Mouse (Mus musculus) R1 (cell line): ENCODE data around the gene Ahdc1.
A peak's percentile ranks its signal among the peaks of the same experiment; 100 is the strongest.

Experiments
- DNase-seq: peaks from one replicate; pipeline ENCODE4 v3.0.0-alpha.2; 2018; ENCODE audit warnings: low read depth, low spot score

Ahdc1 gene

DNA sequence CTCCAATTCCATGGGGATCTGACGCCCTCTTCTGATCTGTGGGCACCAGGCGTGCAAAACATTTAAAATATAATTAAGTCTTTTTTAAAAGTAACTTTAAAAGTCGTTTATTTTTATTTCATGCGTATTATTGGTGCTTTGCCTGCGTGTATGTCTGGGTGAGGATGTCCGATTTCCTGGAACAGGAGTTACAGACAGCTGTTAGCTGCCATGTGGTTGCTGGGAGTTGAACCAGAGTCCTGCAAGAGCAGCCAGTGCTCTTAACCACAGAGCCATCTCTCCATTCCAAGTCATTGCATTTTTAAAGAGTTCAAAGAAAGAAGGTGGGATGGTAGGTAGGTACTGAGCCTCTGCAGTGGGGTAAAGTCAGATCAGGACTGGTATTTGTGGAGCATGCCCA is 43.5 kb downstream of the Ahdc1 start:
- DNase-seq = no peak

- peak; percentile 99 for DNase-seq
Observed at GRCm38 (mm10) chr4:133055163-133055951, 44.3 kb downstream of the Ahdc1 start.

DNA sequence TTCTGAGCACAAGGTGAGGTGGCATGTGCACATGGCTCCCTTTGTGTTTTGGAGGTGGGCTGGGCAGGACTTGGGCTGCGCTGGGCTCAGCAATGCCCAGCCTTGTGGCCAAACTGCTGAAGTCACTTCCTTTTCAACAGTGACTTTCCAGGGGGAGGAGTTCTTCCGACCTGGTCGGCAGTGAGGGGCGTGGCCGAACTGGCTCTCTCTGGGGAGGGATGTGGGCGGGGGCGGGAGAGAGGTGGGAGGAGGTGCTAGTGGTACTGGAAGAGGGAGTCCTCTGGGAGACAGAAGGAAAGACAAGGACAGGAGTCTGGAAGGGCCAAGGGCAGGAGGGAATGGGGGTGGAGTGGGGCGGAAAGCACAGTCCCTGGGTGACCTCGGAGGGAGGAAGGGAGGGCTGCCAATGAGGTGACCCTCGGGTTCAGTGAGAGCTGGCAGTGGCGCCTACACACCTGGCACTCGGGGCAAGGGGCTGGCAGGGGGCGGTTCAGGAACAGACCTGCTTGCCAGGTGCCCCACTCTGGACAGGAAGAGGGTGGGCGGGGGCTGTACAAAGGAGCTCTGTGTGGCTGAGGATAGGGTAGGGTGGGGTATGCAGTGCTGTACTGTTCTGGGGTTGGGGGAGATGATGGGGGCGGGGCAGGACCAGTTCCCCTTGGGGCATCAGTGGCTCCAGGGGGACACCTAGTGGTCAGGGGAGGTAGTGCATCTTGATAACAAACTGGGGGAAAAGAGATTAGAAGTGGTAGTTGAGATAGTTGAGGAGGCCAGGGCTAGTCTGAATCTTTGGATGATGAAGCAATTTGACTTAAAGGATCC is 45.2 kb downstream of the Ahdc1 start:
- peak; percentile 97 for DNase-seq

DNA sequence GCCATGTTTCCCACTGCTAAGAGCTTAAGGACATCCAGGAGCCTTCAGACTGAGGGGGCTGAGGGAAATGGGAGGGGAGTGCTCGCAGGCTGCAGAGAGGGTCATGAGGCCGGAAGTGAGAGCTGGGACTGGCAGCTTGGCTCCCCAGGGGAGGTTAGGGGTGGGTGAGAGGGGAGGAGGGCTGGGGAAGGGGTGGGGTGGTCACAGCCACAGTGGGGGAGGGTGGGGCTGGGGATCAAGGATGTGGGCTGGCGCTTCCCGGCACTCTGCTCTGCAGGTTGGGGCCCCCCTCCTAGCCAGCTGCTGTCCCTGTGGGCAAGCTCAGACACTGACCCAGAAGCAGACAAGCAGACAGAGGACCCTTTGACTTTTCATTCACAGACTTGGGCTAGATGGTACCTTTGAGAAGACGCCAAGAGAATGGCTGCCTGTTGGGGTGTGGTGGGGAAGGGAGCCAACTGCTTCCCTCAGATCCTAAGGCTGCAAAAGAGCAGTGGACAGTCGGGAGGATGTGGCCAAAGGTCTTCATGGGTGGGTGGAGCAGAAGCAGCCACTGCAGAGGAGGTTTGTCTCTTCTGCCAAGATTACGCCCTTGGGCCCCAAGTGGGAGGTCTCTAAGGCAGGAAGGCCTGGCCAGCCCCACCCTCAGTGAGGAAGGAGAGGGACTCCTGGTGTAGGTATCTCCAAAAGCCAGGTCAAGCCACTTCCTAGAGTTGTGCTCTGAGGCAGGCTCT is 46.5 kb downstream of the Ahdc1 start:
- DNase-seq = peak; percentile 82

DNA sequence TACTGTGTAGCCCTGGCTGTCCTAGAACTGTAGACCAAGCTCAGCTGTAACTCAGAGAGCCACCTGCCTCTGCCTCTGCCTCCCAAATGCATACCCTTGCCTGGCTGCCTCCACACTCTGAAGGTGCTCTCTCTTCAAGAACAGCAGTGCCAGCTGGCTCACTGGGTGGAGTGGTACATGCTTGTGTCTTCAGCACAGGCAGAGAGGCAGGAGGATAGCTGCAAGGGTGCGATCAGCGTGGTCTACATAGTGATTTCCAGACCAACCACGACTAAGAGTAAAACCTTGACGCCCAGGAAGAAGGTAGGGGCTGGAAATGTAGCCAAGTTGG is 47.0 kb downstream of the Ahdc1 start:
- no peak for DNase-seq

DNA sequence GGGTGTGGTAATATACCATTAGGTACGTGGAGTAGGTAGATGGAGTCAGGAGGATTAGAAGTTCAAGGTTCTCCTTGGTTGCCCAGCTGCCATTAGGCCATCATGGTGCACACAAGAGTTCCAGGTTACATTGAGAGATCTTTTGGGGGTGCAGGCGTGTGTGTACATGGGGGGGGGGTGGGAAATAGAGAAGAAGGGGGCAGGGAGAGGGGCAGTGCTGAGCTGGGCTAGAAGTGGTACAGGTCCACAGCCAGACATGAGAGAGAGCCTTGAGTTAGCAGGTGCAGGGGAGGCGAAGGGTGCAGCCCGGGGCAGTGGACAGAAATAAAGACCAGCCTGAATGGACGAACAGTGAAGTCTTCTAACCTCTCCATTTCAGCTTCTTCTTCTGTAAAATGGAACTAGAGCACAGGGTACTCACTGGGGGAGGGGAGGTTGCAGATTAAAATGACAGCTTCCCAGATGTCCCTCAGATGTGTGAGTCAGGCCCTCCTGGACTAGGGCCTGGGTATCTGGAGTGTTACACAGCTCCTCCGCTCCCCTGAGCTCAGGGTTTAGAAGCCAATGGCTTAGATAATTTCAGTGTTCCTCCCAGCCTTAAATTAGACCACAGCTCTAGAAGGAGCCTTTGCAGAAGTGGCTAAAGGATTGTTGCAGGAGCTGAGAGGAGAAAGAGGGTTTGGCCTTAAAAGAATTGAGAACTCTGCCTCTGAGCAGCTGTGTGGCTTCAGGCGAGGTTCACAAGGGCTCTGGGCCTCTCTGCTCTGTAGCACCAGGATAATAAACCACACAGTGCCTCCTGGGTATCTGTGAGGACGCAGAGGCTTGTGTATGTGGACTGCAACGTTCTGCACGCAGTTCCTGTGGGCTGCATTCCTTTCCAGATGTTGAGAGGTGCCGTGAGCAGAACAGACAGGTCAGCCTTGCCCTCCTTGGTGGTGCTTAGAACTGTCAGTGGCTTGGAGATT is 47.7 kb downstream of the Ahdc1 start:
- DNase-seq = no peak

DNA sequence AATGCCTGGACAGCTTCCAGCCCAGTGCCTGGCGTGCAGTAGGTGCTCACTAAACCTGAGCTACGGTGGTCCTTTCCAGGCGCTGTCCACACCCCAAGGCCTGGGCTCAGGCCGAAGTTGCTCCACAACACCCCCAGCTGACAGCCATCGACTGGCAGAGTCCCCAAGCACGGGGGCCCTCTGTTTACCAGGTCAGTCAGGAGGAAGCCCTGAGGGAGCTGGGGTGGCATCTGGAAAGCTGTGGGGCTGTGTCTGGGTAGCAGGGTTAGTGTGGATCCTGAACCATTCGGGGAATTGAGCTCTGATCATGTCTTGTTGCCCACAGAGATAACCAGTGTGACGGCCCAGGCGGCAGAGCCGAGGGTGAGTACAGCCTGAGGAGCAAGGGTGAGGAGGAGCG is 49.6 kb downstream of the Ahdc1 start:
- no peak for DNase-seq

GRCm38 (mm10) chr4:133061798-133062197 is 50.7 kb downstream of the Ahdc1 start:
- DNase-seq = no peak

DNA sequence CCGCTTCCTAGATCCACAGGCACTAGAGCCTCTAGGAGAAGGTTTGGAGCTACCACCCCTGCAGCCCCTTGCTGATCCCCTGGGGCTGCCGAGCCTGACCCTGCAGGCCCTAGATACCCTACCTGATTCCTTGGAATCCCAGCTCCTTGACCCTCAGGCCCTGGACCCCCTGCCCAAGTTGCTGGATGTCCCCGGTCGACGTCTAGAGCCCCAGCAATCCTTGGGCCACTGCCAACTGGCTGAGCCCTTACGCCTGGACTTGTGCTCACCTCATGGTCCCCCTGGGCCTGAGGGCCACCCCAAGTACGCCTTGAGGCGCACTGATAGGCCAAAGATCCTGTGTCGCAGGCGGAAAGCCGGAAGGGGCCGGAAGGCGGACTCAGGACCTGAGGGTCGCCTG is 51.2 kb downstream of the Ahdc1 start:
- no peak for DNase-seq

GRCm38 (mm10) chr4:133063203-133063602 is 52.1 kb downstream of the Ahdc1 start:
- DNase-seq = no peak

DNA sequence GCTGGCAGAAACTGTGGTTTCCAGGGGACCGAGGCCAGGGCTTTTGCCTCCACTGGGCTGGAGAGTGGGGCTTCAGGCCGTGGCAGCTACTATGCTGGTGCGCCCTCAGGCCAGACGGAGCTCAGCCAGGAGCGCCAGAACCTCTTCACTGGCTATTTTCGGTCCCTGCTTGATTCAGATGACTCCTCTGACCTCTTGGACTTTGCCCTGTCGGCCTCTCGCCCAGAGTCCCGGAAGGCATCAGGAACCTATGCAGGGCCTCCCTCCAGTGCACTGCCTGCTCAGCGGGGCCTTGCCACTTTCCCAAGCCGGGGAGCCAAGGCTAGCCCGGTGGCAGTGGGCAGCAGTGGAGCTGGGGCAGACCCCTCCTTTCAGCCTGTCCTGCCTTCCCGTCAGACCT is 52.7 kb downstream of the Ahdc1 start:
- no peak for DNase-seq

GRCm38 (mm10) chr4:133064791-133065190 is 53.7 kb downstream of the Ahdc1 start:
- DNase-seq = no peak

DNA sequence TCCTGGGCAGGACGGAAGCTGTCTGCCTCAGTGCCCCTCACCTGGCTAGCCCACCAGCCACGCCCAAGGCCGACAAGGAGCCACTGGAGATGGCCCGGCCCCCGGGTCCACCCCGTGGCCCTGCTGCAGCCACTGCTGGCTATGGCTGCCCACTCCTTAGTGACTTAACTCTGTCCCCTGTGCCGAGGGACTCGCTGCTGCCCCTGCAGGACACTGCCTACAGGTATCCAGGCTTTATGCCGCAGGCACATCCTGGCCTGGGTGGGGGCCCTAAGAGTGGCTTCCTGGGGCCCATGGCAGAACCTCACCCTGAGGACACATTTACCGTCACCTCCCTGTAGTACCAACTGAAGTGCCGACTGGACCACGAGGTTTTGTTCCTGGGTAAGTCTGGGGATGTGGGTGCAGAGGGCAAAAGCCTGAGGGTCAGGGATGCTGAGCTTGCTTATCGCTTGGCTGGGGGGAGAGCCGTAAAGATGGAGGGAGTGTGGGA is 54.9 kb downstream of the Ahdc1 start:
- DNase-seq = no peak

DNA sequence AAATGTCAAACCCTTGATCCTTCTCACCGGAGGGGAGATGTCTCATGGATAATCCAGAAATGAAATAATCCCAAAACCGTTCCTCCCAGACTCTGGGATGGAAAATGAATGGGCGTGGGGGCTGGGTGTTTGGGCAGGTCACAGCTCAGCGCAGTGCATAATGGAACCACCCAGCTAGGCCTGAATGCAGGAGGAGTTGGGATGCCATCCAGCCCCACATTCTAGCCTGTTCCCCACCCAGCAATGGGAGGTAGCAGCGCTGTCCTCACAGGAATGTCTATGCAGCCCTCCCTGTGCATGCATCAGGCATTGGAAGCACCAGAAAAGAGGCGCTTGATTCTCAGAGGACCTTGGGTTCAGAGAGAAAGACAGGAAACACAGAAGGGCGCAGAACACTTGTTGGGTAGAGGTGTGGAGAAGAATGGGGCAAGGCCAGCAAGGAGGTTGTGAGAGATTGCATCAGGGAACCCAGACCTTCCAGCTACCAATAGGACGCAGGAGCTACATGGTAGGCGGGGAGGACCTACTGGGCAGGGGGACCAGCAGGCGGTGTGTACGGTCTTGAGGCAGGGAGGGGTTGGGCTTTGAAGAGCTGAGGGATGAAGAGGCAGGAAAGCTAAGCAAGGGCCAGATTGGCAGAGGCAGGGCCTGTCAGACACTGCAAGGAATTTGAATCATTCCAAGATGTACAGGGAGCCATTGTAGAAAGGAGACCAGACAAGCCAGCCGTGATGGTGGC is 57.5 kb downstream of the Ahdc1 start:
- DNase-seq = no peak

GRCm38 (mm10) chr4:133070388-133070787 is 59.3 kb downstream of the Ahdc1 start:
- no peak for DNase-seq

DNA sequence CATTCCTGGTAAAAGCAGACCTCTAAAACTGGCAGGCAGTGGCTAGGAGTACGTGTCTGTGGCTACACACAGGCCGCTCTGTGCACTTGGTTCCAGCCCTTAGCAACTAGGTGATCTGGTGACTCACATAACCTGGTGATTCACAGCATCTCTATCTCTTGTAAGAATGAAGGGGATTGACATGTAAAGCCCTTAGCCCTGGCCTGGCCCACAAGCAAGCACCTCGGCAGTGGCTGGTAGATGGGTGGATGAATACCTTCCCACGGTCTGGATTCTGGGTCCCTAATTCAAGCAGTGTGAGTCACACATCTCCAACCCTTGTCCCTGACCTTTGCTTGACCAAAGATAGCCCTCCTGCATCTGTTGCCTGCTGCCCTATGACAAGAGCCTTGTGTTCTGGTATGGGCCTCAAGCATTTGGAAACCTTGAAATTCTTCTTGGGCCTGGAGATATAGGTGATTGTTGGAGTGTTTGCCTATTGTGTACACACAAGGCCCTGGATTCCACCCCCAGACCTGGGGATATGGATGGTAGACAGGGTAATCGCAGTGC is 59.8 kb downstream of the Ahdc1 start:
- no peak for DNase-seq

DNA sequence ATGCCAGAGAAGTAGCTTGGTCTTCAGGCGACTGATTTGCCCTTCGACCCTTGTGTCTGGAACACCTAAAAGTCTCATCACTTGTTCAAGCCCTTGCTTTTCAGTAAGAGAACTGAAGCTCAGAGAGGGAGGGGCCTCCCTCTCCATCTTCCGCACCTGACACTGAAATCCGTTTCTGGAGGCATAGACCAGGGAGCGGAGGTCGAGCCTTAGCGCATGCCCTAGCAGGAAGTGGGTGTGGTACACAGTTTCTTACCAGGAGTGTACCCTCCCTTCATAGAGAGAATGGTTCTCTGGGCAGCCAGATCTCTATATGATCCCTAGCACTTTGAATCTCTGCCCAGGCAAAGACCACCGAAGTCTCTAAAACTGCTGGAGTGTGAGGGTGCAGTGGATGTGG is 62.1 kb downstream of the Ahdc1 start:
- DNase-seq = no peak

- DNase-seq = no peak
Observed at GRCm38 (mm10) chr4:133074070-133074819, 63.2 kb downstream of the Ahdc1 start.

DNA sequence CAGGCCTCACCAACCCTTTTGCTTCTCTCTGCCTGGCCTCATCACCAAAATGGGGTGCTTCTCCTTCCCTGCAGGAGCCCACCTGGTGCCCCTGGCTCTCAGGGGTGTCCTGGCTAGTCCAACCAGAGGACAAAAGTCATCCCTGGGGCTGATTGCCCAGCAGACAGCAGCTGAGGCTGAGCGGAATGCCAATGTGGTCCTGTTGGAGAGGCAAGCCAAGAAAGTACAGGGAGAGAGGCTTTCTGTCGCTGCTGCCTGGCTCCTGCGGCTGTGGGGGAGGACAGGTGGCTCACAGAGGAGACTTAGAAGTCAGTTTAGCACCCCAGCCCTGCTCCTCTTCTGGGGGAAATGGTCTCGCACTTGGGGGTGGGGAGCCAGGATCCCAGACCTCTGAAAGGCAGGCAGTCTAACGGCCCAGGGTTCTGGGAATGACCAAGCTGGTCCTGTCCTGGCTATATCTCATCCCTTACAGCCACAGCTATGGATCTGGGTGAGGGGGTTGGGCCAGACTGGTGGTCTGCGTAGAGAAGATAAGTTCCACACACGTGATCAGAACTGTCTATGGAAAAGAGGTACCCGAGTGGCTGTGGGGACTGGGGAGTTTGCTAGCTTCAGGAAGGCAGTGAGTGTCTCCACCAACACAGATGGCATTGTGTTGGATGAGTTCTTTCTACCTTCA is 64.0 kb downstream of the Ahdc1 start:
- DNase-seq = no peak
